Mouse (Mus musculus) lung, embryonic 16.5 days (tissue): Measurements from ENCODE around the gene Sp9. TPM values are rescaled to one million over a fixed set of nuclear protein-coding genes. Genes with fewer than 3 reads are reported as not detected.

ENCODE experiments used
- ATAC-seq: fragments of 200-750 bp; cut with Nextera tagmentation; 2 replicates; pipeline ENCODE4 v1.8.0; 2017; ENCODE audit warnings: low read depth, mild to moderate bottlenecking, moderate library complexity
- H3K27ac ChIP-seq: fragments of 300-500 bp; sonication (generic); 2 replicates; pipeline ENCODE4 v1.5.1; 2014; ENCODE audit warnings: mild to moderate bottlenecking, control low read depth, low read length
- H3K27me3 ChIP-seq: fragments of 300-500 bp; sonication (generic); 2 replicates; pipeline ENCODE4 v1.6.1; 2014; ENCODE audit warnings: low read depth, low read length, mixed read lengths; ENCODE audit not compliant: control insufficient read depth, insufficient read depth
- H3K36me3 ChIP-seq: fragments of 300-500 bp; sonication (generic); 2 replicates; pipeline ENCODE4 v1.6.1; 2014; ENCODE audit warnings: low read length; ENCODE audit not compliant: control insufficient read depth, insufficient read depth
- H3K4me1 ChIP-seq: fragments of 300-500 bp; sonication (generic); replicated peaks from 2 replicates; pipeline ENCODE4 v1.6.1; 2014; ENCODE audit warnings: low read length, mixed read lengths; ENCODE audit not compliant: control insufficient read depth, insufficient read depth
- H3K4me2 ChIP-seq: fragments of 300-500 bp; sonication (generic); 2 replicates; pipeline ENCODE4 v1.6.1; 2014; ENCODE audit warnings: low read depth, low read length, control low read depth
- H3K4me3 ChIP-seq: fragments of 300-500 bp; sonication (generic); 2 replicates; pipeline ENCODE4 v1.5.1; 2014; ENCODE audit warnings: mild to moderate bottlenecking, low read length, control low read depth
- H3K9ac ChIP-seq: fragments of 300-500 bp; sonication (generic); 2 replicates; pipeline ENCODE4 v1.6.1; 2014; ENCODE audit warnings: low read length, control low read depth
- H3K9me3 ChIP-seq: fragments of 300-500 bp; sonication (generic); 2 replicates; pipeline ENCODE4 v1.6.1; 2016; ENCODE audit warnings: low read length; ENCODE audit not compliant: control insufficient read depth
- WGBS: fragments of 180-500 bp; shearing (Covaris S2); extraction: QIAGEN DNeasy Blood & Tissue Kit; methylation state at CpG from one replicate; pipeline ENCODE4 v1.1.7; 2014; 5-methylcytosine and 5-hydroxymethylcytosine counted together
- polyA plus RNA-seq: library from polyadenylated mRNA; unstranded; fragments of >200 nt; fragmentation: Nextera tagmentation; extraction: Ambion mirVana; gene quantifications from 2 replicates; pipeline ENCODE4 v1.2.1, GENCODE M21; 2015

Sp9 gene
- polyA plus RNA-seq, 1 experiment from 2014 or later: not detected

DNA sequence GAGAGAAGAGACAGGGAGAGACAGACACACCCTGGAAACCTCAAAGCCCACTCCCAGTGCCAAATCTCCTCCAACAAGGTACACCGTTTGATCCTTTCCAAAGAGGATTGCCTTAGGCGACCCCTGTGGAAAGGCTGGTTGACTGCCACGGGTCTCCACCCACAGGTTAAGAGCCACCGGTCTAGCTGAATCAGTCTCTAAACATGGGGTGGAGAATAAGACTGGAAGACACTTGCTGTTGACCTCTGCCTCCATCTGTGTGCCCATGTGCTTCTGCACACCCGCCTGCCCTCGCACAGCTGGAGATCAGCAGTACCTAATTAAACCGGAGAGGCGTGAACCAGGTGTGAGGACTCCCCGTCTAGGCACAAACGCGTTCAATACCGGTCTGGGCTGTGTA, 51.3 kb downstream of the Sp9 start:
- ATAC-seq: no peak
- Histone ChIP-seq H3K27me3 (no peaks in the 10 kb centered on the region), H3K4me3 (no peak overlapping the region), H3K4me1 (no peaks in the 10 kb centered on the region), H3K36me3 (peaks cover 5% of the 10 kb centered on the region), H3K27ac (no peak overlapping the region), H3K9me3 (no peaks in the 10 kb centered on the region), H3K4me2 (no peak overlapping the region), H3K9ac (no peak overlapping the region)
- WGBS: 51% methylated on average over 12 of the region's 12 CpGs

DNA sequence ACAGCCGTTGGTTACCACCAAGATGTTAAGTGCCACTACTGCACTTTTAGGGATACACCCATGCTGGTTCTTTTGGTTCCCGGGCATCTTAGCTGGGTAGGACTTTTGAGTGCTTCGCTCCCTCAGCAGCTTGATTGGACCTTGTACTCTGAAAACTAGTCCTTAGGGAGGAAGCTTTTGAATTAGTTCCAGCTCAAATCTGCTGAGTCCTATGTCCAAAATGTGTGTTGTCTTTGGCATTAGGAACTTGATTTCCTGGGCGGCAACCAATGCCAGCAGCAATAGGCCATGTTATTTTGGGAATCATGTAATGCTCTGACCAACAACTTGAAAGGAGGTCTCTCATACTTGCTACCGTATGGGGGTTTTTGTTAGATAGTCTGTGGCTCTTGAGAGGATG, 54.1 kb downstream of the Sp9 start:
- 88% methylated on average over 5 of the region's 5 CpGs for WGBS

More for the DNA sequence above, 54.1 kb downstream of the Sp9 start:
- Histone ChIP-seq H3K36me3 (no peaks in the 10 kb centered on the region), H3K9me3 (no peaks in the 10 kb centered on the region), H3K27me3 (no peaks in the 10 kb centered on the region), H3K4me3 (no peak overlapping the region), H3K4me1 (no peaks in the 10 kb centered on the region), H3K9ac (no peak overlapping the region), H3K4me2 (no peak overlapping the region), H3K27ac (no peak overlapping the region)
- no peak for ATAC-seq

Other genes with a start within 250 kb of the Sp9 start
- 66.5 and 71.8 TPM in 2 replicates for gene Ola1, start 53.0 kb upstream of the Sp9 start, polyA plus RNA-seq
- 21.0 and 21.8 TPM in 2 replicates for gene Scrn3, start 40.7 kb downstream of the Sp9 start, polyA plus RNA-seq
- 24.6 and 25.0 TPM in 2 replicates for gene Cir1, start 40.8 kb downstream of the Sp9 start, polyA plus RNA-seq
- 5.6 and 6.3 TPM in 2 replicates for gene Gpr155, start 114.6 kb downstream of the Sp9 start, polyA plus RNA-seq